Mouse (Mus musculus) monocyte, adult 2 months (primary cell): ENCODE measurements around the gene Rev3l.
"Not testable (repeated sequence)": the region's sequence is repeated elsewhere in the genome, so short reads cannot be mapped to it uniquely, and the experiment has no call there.

ENCODE experiments used
- DNase-seq, 2 experiments: peaks; one replicate each; pipeline ENCODE4 v3.0.0; 2022; ENCODE audit warnings: low spot score in 2 of 2, low read depth in 1 of 2

Rev3l gene

GRCm38 (mm10) chr10:39778305-39778704, 46.4 kb downstream of the Rev3l start:
- DNase-seq, result no peak

- no peak for DNase-seq
Measured at GRCm38 (mm10) chr10:39785241-39785640, 53.3 kb downstream of the Rev3l start.

GRCm38 (mm10) chr10:39793295-39793694, 61.4 kb downstream of the Rev3l start:
- no peak for DNase-seq

- DNase-seq, result peak; percentile 7 to 8
Measured at GRCm38 (mm10) chr10:39811507-39811906, 79.6 kb downstream of the Rev3l start.

- no peak for DNase-seq
Measured at GRCm38 (mm10) chr10:39842621-39843020, 110.7 kb downstream of the Rev3l start.

GRCm38 (mm10) chr10:39865509-39865908, 133.6 kb downstream of the Rev3l start:
- DNase-seq, result no peak

- DNase-seq, result no peak
Measured at GRCm38 (mm10) chr10:39888621-39889020, 156.7 kb downstream of the Rev3l start.

GRCm38 (mm10) chr10:39893702-39894697, 162.1 kb downstream of the Rev3l start:
- DNase-seq, result no peak

GRCm38 (mm10) chr10:39896503-39896902, 164.6 kb downstream of the Rev3l start:
- no peak for DNase-seq

GRCm38 (mm10) chr10:39898874-39899371, 167.0 kb downstream of the Rev3l start, which contains the start of gene Mfsd4b4:
Gene Mfsd4b4 (minus strand): TSS chr10:39899238.
- DNase-seq, result peak; percentile 29 to 51

GRCm38 (mm10) chr10:39904191-39904590, 172.3 kb downstream of the Rev3l start:
- no peak for DNase-seq

- DNase-seq, result no peak
Measured at GRCm38 (mm10) chr10:39906799-39907658, 175.1 kb downstream of the Rev3l start.

- no peak for DNase-seq
Measured at GRCm38 (mm10) chr10:39908768-39909441, 177.0 kb downstream of the Rev3l start.

GRCm38 (mm10) chr10:39912616-39913015, 180.7 kb downstream of the Rev3l start:
- no peak for DNase-seq

- not testable (repeated sequence) for DNase-seq
Measured at GRCm38 (mm10) chr10:39924556-39924955, 192.6 kb downstream of the Rev3l start.
